Mouse (Mus musculus) E14TG2a.4 (cell line): Measurements from ENCODE around the gene Morn1.

Experiments
- H3K27me3 ChIP-seq: 2 replicates; pipeline ENCODE4 v1.6.1; 2014; ENCODE audit warnings: low read length, control low read depth; ENCODE audit not compliant: insufficient read depth
- H3K36me3 ChIP-seq: 2 replicates; pipeline ENCODE4 v1.6.1; 2014; ENCODE audit warnings: low read length, control low read depth; ENCODE audit not compliant: insufficient read depth
- H3K4me1 ChIP-seq: replicated peaks from 2 replicates; pipeline ENCODE4 v1.6.1; 2014; ENCODE audit warnings: low read depth, low read length, control low read depth
- H3K4me3 ChIP-seq: replicated peaks from 2 replicates; pipeline ENCODE4 v1.5.1; 2014; ENCODE audit warnings: mild to moderate bottlenecking, low read length
- H3K9me3 ChIP-seq: 2 replicates; pipeline ENCODE4 v1.6.1; 2014; ENCODE audit warnings: low read length, control low read depth
- CTCF ChIP-seq: conservative IDR thresholded peaks from 2 replicates; pipeline ENCODE4 v1.5.1; 2014; ENCODE audit warnings: low read length
- NANOG ChIP-seq: IDR thresholded peaks from 2 replicates; pipeline ENCODE4 v1.6.1; 2014; ENCODE audit warnings: borderline replicate concordance, low read length, mixed read lengths
- POU5F1 ChIP-seq: IDR thresholded peaks from 2 replicates; pipeline ENCODE4 v1.6.1; 2014; ENCODE audit warnings: low read length, borderline replicate concordance

Gene Morn1

DNA sequence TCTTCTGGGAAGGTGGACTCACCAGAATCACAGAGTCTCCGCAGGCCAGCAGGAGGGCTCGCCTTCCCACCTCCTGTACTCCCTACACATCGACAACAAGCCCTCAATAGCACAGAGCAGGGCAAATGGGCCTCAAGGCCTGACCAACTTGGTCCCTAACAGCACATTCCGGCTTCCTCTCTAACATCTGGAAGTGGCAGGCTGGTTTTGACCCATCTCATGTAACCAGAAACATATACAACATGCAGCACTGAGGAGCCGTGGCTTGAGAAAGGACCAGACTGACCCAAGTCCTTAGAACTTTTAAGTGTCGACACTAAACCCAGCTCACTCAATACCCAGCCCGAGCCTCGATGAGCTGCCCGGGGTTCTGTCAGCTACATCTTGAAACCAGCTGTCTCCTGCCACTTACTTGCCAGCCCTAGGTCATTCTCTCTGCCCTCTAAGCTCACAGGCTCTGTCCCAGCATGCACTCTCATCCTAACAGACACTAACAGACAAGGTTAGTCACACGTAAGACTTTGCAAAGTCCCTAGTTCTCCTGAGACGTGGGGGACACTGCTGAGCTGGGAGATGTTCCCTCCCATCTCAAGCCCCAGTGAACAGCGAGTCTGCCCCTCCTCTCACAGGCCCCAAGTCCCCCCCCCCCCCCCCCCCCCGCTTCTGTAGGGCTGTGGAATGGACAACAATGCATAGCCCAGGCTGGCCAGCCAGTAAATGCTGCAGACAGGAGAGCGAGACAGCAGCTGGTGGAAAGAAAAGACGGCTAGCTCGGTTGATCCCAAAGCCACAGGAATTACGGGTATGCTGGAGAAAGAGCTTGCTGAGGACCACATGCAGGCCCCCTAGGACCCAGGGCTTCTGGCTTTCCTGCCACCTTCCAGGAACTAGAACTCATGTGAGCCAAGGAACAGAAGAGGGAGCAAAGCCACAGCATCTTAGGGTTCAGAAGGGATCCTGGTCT, 87.7 kb downstream of the Morn1 start:
- TF ChIP-seq CTCF (no peak), POU5F1 (no peak), NANOG (no peak)

DNA sequence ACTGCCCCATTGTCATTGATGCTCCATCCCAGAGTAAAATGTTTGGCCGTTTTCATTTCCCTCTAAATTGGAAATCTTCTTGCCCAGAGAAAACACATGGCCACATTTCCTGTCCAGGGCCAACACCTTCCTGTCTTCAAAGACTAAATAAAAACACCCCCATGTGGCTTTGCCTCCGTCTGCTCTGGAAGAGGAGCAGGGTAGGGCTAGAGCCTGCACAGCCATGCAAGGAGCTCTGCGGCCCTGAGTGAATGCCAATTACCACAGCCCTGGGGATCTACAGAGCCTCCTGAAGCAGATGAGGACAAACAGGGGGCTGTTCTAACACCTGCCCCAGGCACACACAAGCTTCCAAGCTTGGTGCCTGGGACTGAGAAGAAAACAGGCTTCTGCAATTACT, 89.8 kb downstream of the Morn1 start:
- Histone ChIP-seq H3K4me1 (peaks cover 91% of the 10 kb centered on the region), H3K4me3 (peak overlapping the region; percentile 48; the same call in 1 of the 2 replicates), H3K9me3 (no peaks in the 10 kb centered on the region), H3K27me3 (no peaks in the 10 kb centered on the region), H3K36me3 (peaks cover 20% of the 10 kb centered on the region; the same call in 1 of the 2 replicates)
- no peak for TF ChIP-seq NANOG
- no peak for TF ChIP-seq POU5F1
- no peak for TF ChIP-seq CTCF

More for the DNA sequence above, 87.7 kb downstream of the Morn1 start:
- Histone ChIP-seq H3K4me3 (peak overlapping the region; percentile 56), H3K36me3 (peaks cover 20% of the 10 kb centered on the region; the same call in 1 of the 2 replicates), H3K27me3 (no peaks in the 10 kb centered on the region), H3K4me1 (peaks cover 100% of the 10 kb centered on the region), H3K9me3 (no peaks in the 10 kb centered on the region)

DNA sequence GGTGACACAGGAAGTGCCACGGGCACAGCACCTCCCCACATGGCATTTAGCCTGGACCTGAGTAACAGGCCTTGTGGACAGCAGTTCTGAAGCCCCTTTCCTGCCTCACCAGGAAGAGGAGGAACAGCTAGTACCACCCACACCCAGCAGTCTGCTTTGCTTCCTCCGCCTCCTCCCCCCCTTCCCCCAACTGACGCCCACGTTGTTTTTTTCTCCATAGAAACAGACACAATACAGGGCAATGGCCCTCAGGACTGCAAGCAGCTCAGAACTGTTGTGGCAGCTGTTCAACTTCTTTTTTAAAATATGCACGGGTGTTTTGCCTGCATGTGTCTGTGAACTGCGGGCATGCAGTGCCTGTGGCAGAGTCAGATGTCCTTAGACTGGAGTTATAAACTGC, 91.9 kb downstream of the Morn1 start:
- Histone ChIP-seq H3K36me3 (peaks cover 20% of the 10 kb centered on the region; the same call in 1 of the 2 replicates), H3K4me1 (peaks cover 86% of the 10 kb centered on the region), H3K27me3 (no peaks in the 10 kb centered on the region), H3K4me3 (peak overlapping the region; percentile 48), H3K9me3 (no peaks in the 10 kb centered on the region)
- TF ChIP-seq CTCF (no peak), NANOG (no peak), POU5F1 (no peak)

DNA sequence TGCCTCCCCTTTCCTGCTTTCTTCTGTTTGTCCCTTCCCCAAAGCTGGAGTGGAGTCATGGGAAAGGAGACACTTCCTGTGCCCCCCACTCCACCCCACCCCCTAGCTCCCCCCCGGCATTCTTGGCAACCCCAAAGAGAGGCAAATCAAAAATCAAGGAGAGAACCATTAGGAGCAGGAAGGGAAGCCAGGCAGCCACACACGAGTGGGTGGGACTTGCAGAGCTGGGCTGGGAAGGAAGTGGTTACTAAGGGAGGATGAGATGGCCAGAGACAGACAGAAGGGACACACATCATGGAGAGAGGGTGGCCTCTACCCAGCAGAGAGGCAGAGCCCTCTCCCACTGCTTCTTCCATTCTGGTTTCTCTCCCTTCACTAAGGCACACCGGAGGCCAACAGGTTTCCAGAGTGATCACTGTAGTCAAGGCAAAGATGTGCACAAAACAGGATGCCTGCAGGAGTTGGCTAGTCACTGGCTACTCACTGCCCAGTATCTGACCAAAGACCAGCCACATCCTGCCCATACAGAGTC, 92.7 kb downstream of the Morn1 start:
- H3K9me3 ChIP-seq, result no peaks in the 10 kb centered on the region
- peak overlapping the region; percentile 49 for H3K4me3 ChIP-seq
- H3K4me1 ChIP-seq, result peaks cover 86% of the 10 kb centered on the region
- no peak for TF ChIP-seq CTCF
- no peak for TF ChIP-seq NANOG
- TF ChIP-seq POU5F1, result no peak
- H3K27me3 ChIP-seq, result no peaks in the 10 kb centered on the region
- peaks cover 20% of the 10 kb centered on the region; the same call in 1 of the 2 replicates for H3K36me3 ChIP-seq

DNA sequence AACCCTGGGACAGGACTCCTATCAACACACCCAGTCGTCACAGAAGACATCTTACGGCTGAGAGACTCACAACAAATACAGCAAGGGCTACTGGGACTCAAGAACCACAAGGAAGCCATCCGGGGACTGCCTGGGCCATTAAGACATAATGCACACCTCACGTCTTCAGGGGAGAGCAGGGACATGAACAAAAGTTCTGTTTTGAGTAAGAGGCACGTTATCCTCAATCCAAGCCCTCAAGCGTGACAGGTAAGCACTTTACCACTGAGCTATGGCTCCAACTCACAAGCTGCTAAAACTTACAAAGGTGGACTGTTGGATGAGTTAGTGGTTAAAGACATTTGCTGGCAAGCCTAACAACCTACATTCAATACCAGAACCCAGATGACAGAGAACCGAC, 96.8 kb downstream of the Morn1 start:
- H3K4me1 ChIP-seq, result peaks cover 86% of the 10 kb centered on the region
- no peak for TF ChIP-seq POU5F1
- TF ChIP-seq NANOG, result no peak
- no peak for TF ChIP-seq CTCF
- H3K27me3 ChIP-seq, result no peaks in the 10 kb centered on the region
- H3K4me3 ChIP-seq, result no peak overlapping the region
- no peaks in the 10 kb centered on the region for H3K9me3 ChIP-seq
- H3K36me3 ChIP-seq, result peaks cover 19% of the 10 kb centered on the region

DNA sequence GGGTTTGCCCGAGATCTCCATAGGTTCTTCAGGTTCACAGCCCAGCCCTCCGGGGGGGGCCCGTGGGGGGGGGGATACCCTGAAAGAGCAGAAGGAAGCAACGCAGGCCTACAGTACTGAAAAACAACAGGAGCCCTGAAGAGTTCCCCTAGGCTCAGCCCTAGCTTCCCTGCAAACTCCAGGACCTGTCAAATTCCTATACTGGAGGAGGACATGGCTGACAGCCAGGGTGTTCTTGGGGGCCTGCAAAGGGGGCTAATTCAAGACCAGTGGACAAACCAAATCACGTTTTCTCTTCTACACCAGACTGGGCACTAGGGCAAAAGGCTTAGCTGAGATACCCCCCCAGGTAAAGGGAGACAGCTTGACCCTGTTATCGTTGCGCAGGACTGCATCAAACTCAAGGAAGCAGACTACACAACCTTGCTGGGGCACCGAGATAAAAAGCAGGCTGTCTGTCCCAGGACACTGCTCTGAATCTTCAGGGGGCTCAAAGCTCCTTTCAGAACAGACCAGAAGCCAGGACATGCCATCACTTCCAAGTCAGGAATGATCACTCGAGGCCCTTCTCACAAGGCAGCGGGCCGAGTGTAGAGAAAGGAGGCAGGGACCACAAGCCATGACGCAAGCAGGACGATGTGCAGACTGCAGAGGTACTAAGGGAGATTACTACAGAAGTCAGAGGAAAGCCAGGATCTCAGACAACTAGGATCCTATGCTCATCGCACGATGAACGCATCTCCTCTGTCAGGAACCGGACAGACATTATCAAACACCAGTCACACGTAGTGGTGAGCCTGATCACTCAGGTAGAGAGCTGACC, 98.1 kb downstream of the Morn1 start:
- H3K36me3 ChIP-seq, result peaks cover 19% of the 10 kb centered on the region
- no peak overlapping the region for H3K4me3 ChIP-seq
- H3K4me1 ChIP-seq, result peaks cover 86% of the 10 kb centered on the region
- H3K9me3 ChIP-seq, result no peaks in the 10 kb centered on the region
- no peak for TF ChIP-seq CTCF
- no peak for TF ChIP-seq NANOG
- no peak for TF ChIP-seq POU5F1
- H3K27me3 ChIP-seq, result no peaks in the 10 kb centered on the region

DNA sequence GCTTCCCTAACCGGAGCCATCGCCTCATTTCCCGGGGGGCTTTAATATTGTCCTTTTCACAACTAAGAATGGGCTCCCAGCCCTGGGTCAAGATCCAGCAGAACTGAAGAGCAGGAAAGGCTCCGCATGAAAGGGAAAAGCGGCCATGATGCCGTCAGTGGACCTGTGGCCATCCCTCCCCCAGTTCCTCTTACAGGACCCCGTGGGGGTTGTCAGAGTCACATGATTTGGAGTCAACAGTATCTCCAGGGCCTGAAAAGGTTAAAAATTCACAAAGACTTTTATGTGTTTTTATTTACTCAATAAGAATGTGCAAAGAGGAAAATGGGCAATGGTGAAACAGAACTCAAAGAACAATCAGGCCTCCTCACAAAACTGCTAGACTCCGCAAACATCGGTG, 99.5 kb downstream of the Morn1 start:
- TF ChIP-seq POU5F1 (no peak), CTCF (no peak), NANOG (no peak)
- H3K27me3 ChIP-seq, result no peaks in the 10 kb centered on the region
- peaks cover 91% of the 10 kb centered on the region for H3K4me1 ChIP-seq
- no peaks in the 10 kb centered on the region for H3K9me3 ChIP-seq
- H3K4me3 ChIP-seq, result peak overlapping the region; percentile 23; the same call in 1 of the 2 replicates
- H3K36me3 ChIP-seq, result peaks cover 19% of the 10 kb centered on the region
